Mouse (Mus musculus) kidney, adult 8-10 months (tissue): ENCODE data around the gene Akr1b3.
"Not testable (repeated sequence)": the region's sequence is repeated elsewhere in the genome, so short reads cannot be mapped to it uniquely, and the experiment has no call there.

ENCODE experiments used
- DNase-seq, 2 experiments: peaks; one replicate each; pipeline ENCODE4 v3.0.0; 2022

The Akr1b3 gene

GRCm38 (mm10) chr6:34316854-34317771 is at the start of gene Akr1b3:
Gene Akr1b3, minus strand, starts transcription at chr6:34317478.
- peak; percentile 90 to 91 for DNase-seq

- no peak for DNase-seq
These were observed 47.2 kb upstream of the Akr1b3 start for GRCm38 (mm10) chr6:34364217-34365136.

GRCm38 (mm10) chr6:34355841-34356240 is 38.6 kb upstream of the Akr1b3 start:
- no peak for DNase-seq

GRCm38 (mm10) chr6:34355349-34355747 is 38.1 kb upstream of the Akr1b3 start:
- DNase-seq, result no peak

GRCm38 (mm10) chr6:34354354-34355348 is 37.4 kb upstream of the Akr1b3 start:
- DNase-seq, result no peak

- no peak for DNase-seq
These were observed 36.5 kb upstream of the Akr1b3 start, which contains the start of gene Akr1b8 for GRCm38 (mm10) chr6:34353658-34354353. Gene Akr1b8, plus strand, starts transcription at chr6:34354119.

- DNase-seq, result no peak
These were observed 35.1 kb upstream of the Akr1b3 start for GRCm38 (mm10) chr6:34352401-34352800.

GRCm38 (mm10) chr6:34351481-34351880 is 34.2 kb upstream of the Akr1b3 start:
- DNase-seq, result not testable (repeated sequence)

GRCm38 (mm10) chr6:34350037-34350699 is 32.9 kb upstream of the Akr1b3 start:
- no peak for DNase-seq

GRCm38 (mm10) chr6:34346096-34346898 is 29.0 kb upstream of the Akr1b3 start:
- DNase-seq, result peak; percentile 32 to 60

GRCm38 (mm10) chr6:34344935-34345334 is 27.7 kb upstream of the Akr1b3 start:
- peak; percentile 10 to 11 for DNase-seq

GRCm38 (mm10) chr6:34344135-34344850 is 27.0 kb upstream of the Akr1b3 start:
- no peak for DNase-seq

GRCm38 (mm10) chr6:34343426-34343825 is 26.1 kb upstream of the Akr1b3 start:
- DNase-seq, result no peak

GRCm38 (mm10) chr6:34342476-34342875 is 25.2 kb upstream of the Akr1b3 start:
- DNase-seq, result no peak

GRCm38 (mm10) chr6:34341991-34342390 is 24.7 kb upstream of the Akr1b3 start:
- no peak for DNase-seq

GRCm38 (mm10) chr6:34337799-34338198 is 20.5 kb upstream of the Akr1b3 start:
- DNase-seq, result no peak

- peak in 1 of 2 experiments; percentile 18 for DNase-seq
These were observed 17.4 kb upstream of the Akr1b3 start for GRCm38 (mm10) chr6:34334673-34335072.

- not testable (repeated sequence) for DNase-seq
These were observed 14.5 kb upstream of the Akr1b3 start for GRCm38 (mm10) chr6:34331804-34332203.

GRCm38 (mm10) chr6:34331379-34331778 is 14.1 kb upstream of the Akr1b3 start:
- no peak for DNase-seq
